Mouse (Mus musculus): ENCODE data around the gene Slc1a2.

Gene Slc1a2

GRCm38 (mm10) chr2:102825961-102826633 lies 167.6 kb downstream of the Slc1a2 start:
- no peak for DNase-seq (ENCODE audit: low spot score)

- no peak for DNase-seq (ENCODE audit: low spot score)
Observed at GRCm38 (mm10) chr2:102827841-102828240, 169.4 kb downstream of the Slc1a2 start.

- DNase-seq (ENCODE audit: low spot score) = no peak
Observed at GRCm38 (mm10) chr2:102828381-102828780, 169.9 kb downstream of the Slc1a2 start.

- no peak for DNase-seq (ENCODE audit: low spot score)
Observed at GRCm38 (mm10) chr2:102829201-102829600, 170.7 kb downstream of the Slc1a2 start.

- no peak for DNase-seq (ENCODE audit: low spot score)
Observed at GRCm38 (mm10) chr2:102831547-102831946, 173.1 kb downstream of the Slc1a2 start.

GRCm38 (mm10) chr2:102838179-102838578 lies 179.7 kb downstream of the Slc1a2 start:
- DNase-seq (ENCODE audit: low spot score) = no peak

All from left cerebral cortex, adult 11 months (tissue).